Mouse (Mus musculus): ENCODE results near the gene Cep57l1. TPM values are rescaled to one million over a fixed set of nuclear protein-coding genes. Genes with fewer than 3 reads are reported as not detected.
"Not testable (repeated sequence)": the region's sequence is repeated elsewhere in the genome, so short reads cannot be mapped to it uniquely, and the experiment has no call there.

Gene Cep57l1
- polyA plus RNA-seq, 1 experiment from 2014 or later, result 11.8 TPM

DNA sequence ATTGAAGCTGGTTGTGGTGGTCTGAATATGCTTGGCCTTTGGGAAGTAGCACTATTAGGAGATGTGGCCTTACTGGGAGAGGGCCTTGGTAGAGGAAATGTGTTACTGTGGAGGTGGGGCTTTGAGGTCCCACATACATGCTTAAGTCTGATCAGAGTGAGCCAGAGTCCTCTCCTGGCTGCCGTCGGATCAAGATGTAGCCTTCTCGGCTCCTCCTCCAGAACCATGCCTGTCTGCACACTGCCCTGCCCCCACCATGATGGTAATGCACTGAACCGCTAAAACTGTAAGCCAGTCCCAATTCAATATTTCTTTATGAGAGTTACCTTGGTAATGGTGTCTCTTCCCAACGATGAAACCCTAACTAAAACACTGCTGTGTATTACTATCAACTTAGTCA is 19.5 kb upstream of the Cep57l1 start:
- no peaks in the 10 kb centered on the region for H3K9me3 ChIP-seq (ENCODE audit: control insufficient read depth, low read length)
- no peak overlapping the region for H3K4me2 ChIP-seq (replicated peaks)
- no peaks in the 10 kb centered on the region for H3K36me3 ChIP-seq (replicated peaks; ENCODE audit: control insufficient read depth, insufficient read depth)
- H3K27ac ChIP-seq, result no peak overlapping the region
- no peaks in the 10 kb centered on the region for H3K27me3 ChIP-seq (ENCODE audit: control insufficient read depth, insufficient read depth, low read length)
- H3K9ac ChIP-seq, result no peak overlapping the region
- no peak overlapping the region for H3K4me3 ChIP-seq (replicated peaks; ENCODE audit: low read length)
- WGBS, result 86% methylated on average over 5 of the region's 5 CpGs
- DNase-seq (ENCODE audit: low spot score) (no peak), ATAC-seq (ENCODE audit: low FRiP score) (no peak)
- no peaks in the 10 kb centered on the region for H3K4me1 ChIP-seq (replicated peaks; ENCODE audit: control insufficient read depth, insufficient read depth, low read length)

DNA sequence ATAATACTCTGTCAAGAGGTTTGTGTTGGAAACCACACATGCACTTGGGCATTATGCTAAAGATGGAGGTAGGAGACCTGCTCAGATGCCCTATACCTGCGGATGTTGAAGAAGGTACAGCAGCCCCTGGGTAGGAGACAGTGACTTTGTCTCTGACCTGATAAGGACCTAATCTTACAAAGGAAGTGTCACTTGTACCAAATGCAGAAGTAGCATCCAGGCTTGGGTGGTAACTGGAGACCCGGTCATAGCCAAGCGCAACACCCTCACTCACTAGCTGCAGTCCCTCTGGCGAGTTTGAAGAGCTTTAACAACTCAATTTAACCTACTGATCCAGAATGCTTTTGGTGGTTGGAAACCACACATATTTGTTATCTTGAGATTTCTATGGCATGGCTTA is 18.1 kb upstream of the Cep57l1 start:
- ATAC-seq (ENCODE audit: low FRiP score) (no peak), DNase-seq (ENCODE audit: low spot score) (no peak)
- Histone ChIP-seq H3K9ac (no peak overlapping the region), H3K27ac (no peak overlapping the region), H3K27me3 (ENCODE audit: control insufficient read depth, insufficient read depth, low read length) (no peaks in the 10 kb centered on the region), H3K4me2 (replicated peaks) (no peak overlapping the region), H3K4me1 (replicated peaks; ENCODE audit: control insufficient read depth, insufficient read depth, low read length) (no peaks in the 10 kb centered on the region), H3K4me3 (replicated peaks; ENCODE audit: low read length) (no peak overlapping the region), H3K9me3 (ENCODE audit: control insufficient read depth, low read length) (no peaks in the 10 kb centered on the region), H3K36me3 (replicated peaks; ENCODE audit: control insufficient read depth, insufficient read depth) (no peaks in the 10 kb centered on the region)
- WGBS, result 90% methylated on average over 4 of the region's 4 CpGs

DNA sequence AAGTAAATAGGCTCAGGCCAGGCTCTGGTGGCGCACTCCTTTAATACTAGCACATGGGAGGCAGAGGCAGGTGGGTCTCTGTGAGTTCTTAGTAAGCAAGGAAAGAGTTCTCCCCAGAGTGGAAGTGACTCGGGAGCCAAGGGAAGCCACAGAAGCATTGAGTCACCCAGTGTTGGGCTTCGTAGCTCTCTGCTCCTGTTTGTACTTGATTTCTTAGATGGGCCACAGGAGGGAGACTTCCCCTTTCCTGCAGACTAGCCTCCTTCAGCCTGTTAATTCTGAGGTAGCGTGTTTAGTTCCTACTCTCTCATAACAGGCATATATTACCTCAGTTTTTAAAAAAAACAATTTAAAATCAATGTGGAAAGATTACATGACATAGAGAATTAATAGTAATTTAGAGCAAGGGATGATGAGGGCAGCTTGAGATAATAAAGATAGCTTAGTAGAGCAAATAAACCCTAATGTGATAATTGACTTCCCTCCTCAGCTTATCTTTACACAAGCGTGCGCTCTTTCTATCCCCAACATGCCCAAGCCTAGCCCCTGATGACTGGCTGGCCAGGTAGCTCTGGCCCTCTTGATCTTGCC is 16.9 kb upstream of the Cep57l1 start:
- 93% methylated on average over 6 of the region's 6 CpGs for WGBS
- ATAC-seq (ENCODE audit: low FRiP score) (no peak), DNase-seq (ENCODE audit: low spot score) (no peak)
- H3K9ac ChIP-seq, result no peak overlapping the region
- no peak overlapping the region for H3K4me3 ChIP-seq (replicated peaks; ENCODE audit: low read length)
- no peaks in the 10 kb centered on the region for H3K36me3 ChIP-seq (replicated peaks; ENCODE audit: control insufficient read depth, insufficient read depth)
- H3K4me1 ChIP-seq (replicated peaks; ENCODE audit: control insufficient read depth, insufficient read depth, low read length), result no peaks in the 10 kb centered on the region
- no peak overlapping the region for H3K27ac ChIP-seq
- H3K4me2 ChIP-seq (replicated peaks), result no peak overlapping the region
- no peaks in the 10 kb centered on the region for H3K9me3 ChIP-seq (ENCODE audit: control insufficient read depth, low read length)
- H3K27me3 ChIP-seq (ENCODE audit: control insufficient read depth, insufficient read depth, low read length), result no peaks in the 10 kb centered on the region

DNA sequence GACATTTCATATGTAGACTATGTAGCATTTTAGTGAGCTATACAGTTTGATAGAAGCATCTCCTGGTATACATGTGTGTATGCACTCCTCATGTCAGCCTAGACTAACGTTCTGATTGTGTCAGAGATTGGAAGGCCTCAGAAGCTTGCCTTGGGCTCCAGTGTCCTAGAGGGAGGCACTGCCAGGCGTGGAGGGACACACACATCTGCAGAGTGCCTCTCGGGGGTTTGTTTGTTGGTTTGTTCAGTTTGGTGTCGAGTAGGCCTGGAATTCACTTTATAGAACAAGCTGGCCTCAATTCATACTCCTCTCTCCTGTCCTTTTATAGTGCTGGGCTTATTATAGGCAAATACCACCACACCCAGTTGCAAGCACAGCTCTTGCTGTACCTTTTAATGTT is 16.3 kb upstream of the Cep57l1 start:
- ATAC-seq (ENCODE audit: low FRiP score) (no peak), DNase-seq (ENCODE audit: low spot score) (no peak)
- Histone ChIP-seq H3K36me3 (replicated peaks; ENCODE audit: control insufficient read depth, insufficient read depth) (no peaks in the 10 kb centered on the region), H3K9ac (no peak overlapping the region), H3K4me2 (replicated peaks) (no peak overlapping the region), H3K4me3 (replicated peaks; ENCODE audit: low read length) (no peak overlapping the region), H3K27ac (no peak overlapping the region), H3K9me3 (ENCODE audit: control insufficient read depth, low read length) (no peaks in the 10 kb centered on the region), H3K27me3 (ENCODE audit: control insufficient read depth, insufficient read depth, low read length) (no peaks in the 10 kb centered on the region), H3K4me1 (replicated peaks; ENCODE audit: control insufficient read depth, insufficient read depth, low read length) (no peaks in the 10 kb centered on the region)
- 95% methylated on average over 4 of the region's 4 CpGs for WGBS

DNA sequence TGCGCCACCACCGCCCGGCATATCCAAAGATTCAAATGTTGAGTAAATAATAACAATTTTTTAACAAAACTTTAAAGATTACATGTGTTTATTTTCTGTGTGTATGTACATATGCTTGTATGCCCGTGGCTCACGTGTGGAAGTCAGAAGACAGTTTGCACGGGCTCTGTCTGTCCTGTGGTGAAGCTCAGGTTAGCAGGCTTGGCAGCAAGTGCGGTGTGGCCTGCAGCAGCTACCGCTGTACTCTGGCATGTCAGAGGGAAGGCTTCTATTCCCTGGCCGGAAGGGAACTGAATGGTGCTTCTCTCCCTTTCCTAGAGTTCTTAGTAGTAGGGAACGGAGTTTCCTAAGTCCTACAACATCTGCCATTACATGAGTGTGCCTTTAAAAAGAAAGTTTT is 15.4 kb upstream of the Cep57l1 start:
- H3K9me3 ChIP-seq (ENCODE audit: control insufficient read depth, low read length), result no peaks in the 10 kb centered on the region
- H3K4me3 ChIP-seq (replicated peaks; ENCODE audit: low read length), result no peak overlapping the region
- H3K36me3 ChIP-seq (replicated peaks; ENCODE audit: control insufficient read depth, insufficient read depth), result no peaks in the 10 kb centered on the region
- no peak overlapping the region for H3K4me2 ChIP-seq (replicated peaks)
- DNase-seq (ENCODE audit: low spot score) (no peak), ATAC-seq (ENCODE audit: low FRiP score) (no peak)
- H3K27ac ChIP-seq, result no peak overlapping the region
- no peak overlapping the region for H3K9ac ChIP-seq
- H3K27me3 ChIP-seq (ENCODE audit: control insufficient read depth, insufficient read depth, low read length), result no peaks in the 10 kb centered on the region
- 89% methylated on average over 10 of the region's 10 CpGs for WGBS
- no peaks in the 10 kb centered on the region for H3K4me1 ChIP-seq (replicated peaks; ENCODE audit: control insufficient read depth, insufficient read depth, low read length)

DNA sequence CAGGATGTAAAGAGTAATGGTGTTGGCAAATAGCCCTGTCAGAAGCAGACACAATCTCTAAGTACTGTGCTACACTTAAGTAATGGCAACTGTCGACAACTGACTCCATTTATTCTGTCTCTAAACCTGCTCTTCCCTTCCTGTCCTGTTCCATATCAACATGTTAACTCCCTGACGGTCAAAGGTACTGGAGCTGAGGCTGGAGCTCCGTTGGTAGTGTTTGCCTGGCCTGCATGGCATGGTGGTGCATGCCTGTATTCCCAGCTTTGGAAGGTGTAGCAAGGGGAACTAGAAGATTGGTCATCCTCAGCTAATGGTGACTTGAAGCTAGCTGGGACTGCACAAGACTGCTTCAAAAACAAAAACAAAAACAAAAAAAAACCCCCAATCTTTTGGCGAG is 14.2 kb upstream of the Cep57l1 start:
- no peaks in the 10 kb centered on the region for H3K36me3 ChIP-seq (replicated peaks; ENCODE audit: control insufficient read depth, insufficient read depth)
- no peak for ATAC-seq (ENCODE audit: low FRiP score)
- 92% methylated on average over 4 of the region's 4 CpGs for WGBS
- H3K4me3 ChIP-seq (replicated peaks; ENCODE audit: low read length), result no peak overlapping the region
- H3K4me1 ChIP-seq (replicated peaks; ENCODE audit: control insufficient read depth, insufficient read depth, low read length), result no peaks in the 10 kb centered on the region
- H3K4me2 ChIP-seq (replicated peaks), result no peak overlapping the region
- no peak overlapping the region for H3K9ac ChIP-seq
- no peak overlapping the region for H3K27ac ChIP-seq
- H3K9me3 ChIP-seq (ENCODE audit: control insufficient read depth, low read length), result no peaks in the 10 kb centered on the region
- no peak for DNase-seq (ENCODE audit: low spot score)
- H3K27me3 ChIP-seq (ENCODE audit: control insufficient read depth, insufficient read depth, low read length), result no peaks in the 10 kb centered on the region

DNA sequence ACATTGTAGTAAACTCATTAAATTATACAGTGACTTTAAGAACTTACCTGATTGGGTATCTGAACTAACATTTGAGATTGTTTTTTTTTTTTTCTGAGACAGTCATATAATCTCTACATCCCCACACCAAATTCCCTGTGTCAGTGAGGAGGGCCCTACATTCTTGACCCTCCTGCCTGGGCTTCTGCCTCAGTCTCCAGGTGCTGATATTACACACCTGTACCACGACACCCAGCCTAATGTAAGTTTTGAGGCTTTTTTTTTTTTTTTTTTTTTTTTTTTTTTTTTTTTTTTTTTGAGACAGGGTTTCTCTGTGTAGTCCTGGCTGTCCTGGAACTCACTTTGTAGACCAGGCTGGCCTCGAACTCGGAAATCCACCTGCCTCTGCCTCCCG is 13.6 kb upstream of the Cep57l1 start:
- H3K9ac ChIP-seq; H3K9me3 ChIP-seq (ENCODE audit: control insufficient read depth, low read length); H3K4me3 ChIP-seq (replicated peaks; ENCODE audit: low read length); H3K36me3 ChIP-seq (replicated peaks; ENCODE audit: control insufficient read depth, insufficient read depth); H3K27me3 ChIP-seq (ENCODE audit: control insufficient read depth, insufficient read depth, low read length); H3K4me1 ChIP-seq (replicated peaks; ENCODE audit: control insufficient read depth, insufficient read depth, low read length); DNase-seq (ENCODE audit: low spot score); H3K27ac ChIP-seq; H3K4me2 ChIP-seq (replicated peaks); ATAC-seq (ENCODE audit: low FRiP score): not testable (repeated sequence)
- 93% methylated on average over 3 of the region's 4 CpGs for WGBS

DNA sequence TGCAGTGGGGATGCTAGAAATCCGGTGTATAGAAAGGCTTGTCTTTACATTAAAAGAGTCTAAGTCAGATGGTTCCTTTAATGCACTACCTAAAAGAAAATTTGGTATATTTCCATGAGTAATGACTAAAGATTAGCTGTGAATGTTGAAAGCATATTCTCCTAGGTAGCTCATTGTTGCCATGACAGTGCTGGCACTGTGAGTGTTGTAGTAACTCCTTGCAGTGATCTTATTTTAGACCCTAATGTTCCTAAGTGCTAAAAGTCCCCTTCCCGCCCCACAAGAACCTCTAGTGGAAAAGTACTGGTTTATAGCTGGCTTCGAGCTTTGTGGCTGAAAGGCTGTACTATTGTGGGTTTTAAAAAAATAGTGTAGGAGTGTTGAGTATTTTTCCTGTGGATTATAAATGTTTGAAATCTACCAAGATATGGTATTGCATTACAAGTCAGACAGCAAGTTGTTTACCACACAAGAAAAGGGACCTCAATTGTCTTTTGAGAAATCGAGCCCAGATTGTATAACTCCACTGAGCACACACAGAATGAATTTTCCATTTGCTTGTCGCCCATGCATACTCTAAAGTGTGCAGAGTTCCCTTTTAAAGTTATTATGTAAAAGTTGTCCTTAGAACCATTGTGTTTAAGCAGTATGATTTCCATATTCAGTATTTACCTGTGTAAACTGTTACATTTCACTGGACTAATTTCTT is 13.1 kb upstream of the Cep57l1 start:
- H3K4me2 ChIP-seq (replicated peaks), result no peak overlapping the region
- DNase-seq (ENCODE audit: low spot score), result no peak
- H3K4me1 ChIP-seq (replicated peaks; ENCODE audit: control insufficient read depth, insufficient read depth, low read length), result no peaks in the 10 kb centered on the region
- no peak overlapping the region for H3K4me3 ChIP-seq (replicated peaks; ENCODE audit: low read length)
- no peak overlapping the region for H3K9ac ChIP-seq
- no peaks in the 10 kb centered on the region for H3K9me3 ChIP-seq (ENCODE audit: control insufficient read depth, low read length)
- no peaks in the 10 kb centered on the region for H3K27me3 ChIP-seq (ENCODE audit: control insufficient read depth, insufficient read depth, low read length)
- H3K27ac ChIP-seq, result no peak overlapping the region
- 84% methylated on average over 5 of the region's 5 CpGs for WGBS
- no peaks in the 10 kb centered on the region for H3K36me3 ChIP-seq (replicated peaks; ENCODE audit: control insufficient read depth, insufficient read depth)
- no peak for ATAC-seq (ENCODE audit: low FRiP score)

DNA sequence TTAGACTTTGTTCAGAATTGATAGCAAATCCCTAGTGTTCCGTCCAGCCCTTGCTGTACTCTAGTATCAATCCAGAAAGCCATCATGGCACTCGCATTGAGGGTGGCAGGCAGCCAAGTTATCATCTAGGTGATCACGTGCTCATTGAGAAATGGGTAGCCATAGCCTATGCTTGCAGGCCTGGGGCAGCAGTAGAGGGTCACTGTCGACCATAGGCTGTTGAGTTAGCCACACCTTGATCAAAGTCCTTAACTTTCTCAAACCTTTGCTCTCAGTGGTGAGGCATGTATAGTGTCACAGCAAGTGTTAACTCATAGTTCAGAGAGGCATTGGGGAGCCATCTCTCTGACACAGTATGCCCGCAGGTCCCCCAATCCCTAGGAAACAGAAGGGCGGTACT is 11.5 kb upstream of the Cep57l1 start:
- Histone ChIP-seq H3K36me3 (replicated peaks; ENCODE audit: control insufficient read depth, insufficient read depth) (no peaks in the 10 kb centered on the region), H3K4me1 (replicated peaks; ENCODE audit: control insufficient read depth, insufficient read depth, low read length) (no peaks in the 10 kb centered on the region), H3K27me3 (ENCODE audit: control insufficient read depth, insufficient read depth, low read length) (no peaks in the 10 kb centered on the region), H3K9me3 (ENCODE audit: control insufficient read depth, low read length) (no peaks in the 10 kb centered on the region), H3K27ac (no peak overlapping the region), H3K4me3 (replicated peaks; ENCODE audit: low read length) (no peak overlapping the region), H3K9ac (no peak overlapping the region), H3K4me2 (replicated peaks) (no peak overlapping the region)
- ATAC-seq (ENCODE audit: low FRiP score), result no peak
- 93% methylated on average over 6 of the region's 6 CpGs for WGBS
- DNase-seq (ENCODE audit: low spot score), result no peak

DNA sequence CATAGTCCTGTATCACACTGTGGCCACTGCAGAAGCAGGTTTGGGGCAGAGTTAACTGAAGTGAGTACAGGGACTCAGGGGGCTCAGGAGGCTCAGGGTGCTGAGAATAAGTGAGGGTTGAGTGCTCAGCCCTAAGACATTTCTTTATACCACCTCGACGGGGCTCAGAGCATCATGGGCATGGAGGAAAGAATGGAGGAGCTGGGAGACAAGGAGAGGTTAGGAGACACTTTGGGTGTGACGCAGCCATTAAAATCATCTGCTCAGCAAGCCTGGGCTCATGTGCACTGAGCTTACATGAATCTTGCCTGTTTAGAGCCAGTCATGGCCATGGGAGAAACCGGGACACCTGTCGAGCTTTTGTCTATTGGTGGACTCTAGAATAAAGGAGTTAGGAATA is 10.7 kb upstream of the Cep57l1 start:
- H3K9ac ChIP-seq, result no peak overlapping the region
- DNase-seq (ENCODE audit: low spot score) (no peak), ATAC-seq (ENCODE audit: low FRiP score) (no peak)
- H3K27ac ChIP-seq, result no peak overlapping the region
- H3K4me3 ChIP-seq (replicated peaks; ENCODE audit: low read length), result no peak overlapping the region
- 90% methylated on average over 5 of the region's 5 CpGs for WGBS
- no peaks in the 10 kb centered on the region for H3K9me3 ChIP-seq (ENCODE audit: control insufficient read depth, low read length)
- no peaks in the 10 kb centered on the region for H3K27me3 ChIP-seq (ENCODE audit: control insufficient read depth, insufficient read depth, low read length)
- H3K36me3 ChIP-seq (replicated peaks; ENCODE audit: control insufficient read depth, insufficient read depth), result no peaks in the 10 kb centered on the region
- H3K4me1 ChIP-seq (replicated peaks; ENCODE audit: control insufficient read depth, insufficient read depth, low read length), result no peaks in the 10 kb centered on the region
- H3K4me2 ChIP-seq (replicated peaks), result no peak overlapping the region
